Mouse (Mus musculus) forebrain, embryonic 16.5 days (tissue): ENCODE results near the gene Pold4. TPM values are rescaled to one million over a fixed set of nuclear protein-coding genes. Genes with fewer than 3 reads are reported as not detected.

Experiments
- ATAC-seq: fragments of 200-750 bp; cut with Nextera tagmentation; 2 replicates; pipeline ENCODE4 v1.8.0; 2017; ENCODE audit warnings: mild to moderate bottlenecking, moderate library complexity
- H3K27ac ChIP-seq: fragments of 300-500 bp; sonication (generic); 2 replicates; pipeline ENCODE4 v1.5.1; 2014; ENCODE audit warnings: low read length, control low read depth
- H3K27me3 ChIP-seq: fragments of 300-500 bp; sonication (generic); replicated peaks from 2 replicates; pipeline ENCODE4 v1.6.1; 2014; ENCODE audit warnings: low read length; ENCODE audit not compliant: control insufficient read depth, insufficient read depth
- H3K36me3 ChIP-seq: fragments of 300-500 bp; sonication (generic); 2 replicates; pipeline ENCODE4 v1.6.1; 2014; ENCODE audit not compliant: control insufficient read depth, insufficient read depth
- H3K4me1 ChIP-seq: fragments of 300-500 bp; sonication (generic); replicated peaks from 2 replicates; pipeline ENCODE4 v1.6.1; 2014; ENCODE audit warnings: low read length; ENCODE audit not compliant: control insufficient read depth, insufficient read depth
- H3K4me2 ChIP-seq: fragments of 300-500 bp; sonication (generic); 2 replicates; pipeline ENCODE4 v1.6.1; 2014; ENCODE audit warnings: mild to moderate bottlenecking, low read length, control low read depth
- H3K4me3 ChIP-seq: fragments of 300-500 bp; sonication (generic); replicated peaks from 2 replicates; pipeline ENCODE4 v1.5.1; 2014; ENCODE audit warnings: mild to moderate bottlenecking, low read length, control low read depth
- H3K9ac ChIP-seq: fragments of 300-500 bp; sonication (generic); replicated peaks from 2 replicates; pipeline ENCODE4 v1.6.1; 2014; ENCODE audit warnings: low read depth, low read length, control low read depth
- H3K9me3 ChIP-seq: fragments of 300-500 bp; sonication (generic); 2 replicates; pipeline ENCODE4 v1.6.1; 2016; ENCODE audit warnings: low read length; ENCODE audit not compliant: control insufficient read depth
- WGBS: fragments of 180-500 bp; shearing (Covaris S2); extraction: QIAGEN DNeasy Blood & Tissue Kit; methylation state at CpG from one replicate; pipeline ENCODE4 v1.1.7; 2014; 5-methylcytosine and 5-hydroxymethylcytosine counted together
- polyA plus RNA-seq: library from polyadenylated mRNA; unstranded; fragments of >200 nt; fragmentation: Nextera tagmentation; extraction: Ambion mirVana; gene quantifications from 2 replicates; pipeline ENCODE4 v1.2.1, GENCODE M21; 2015

Pold4 gene
- polyA plus RNA-seq, 1 experiment from 2014 or later: 21.9 TPM

DNA sequence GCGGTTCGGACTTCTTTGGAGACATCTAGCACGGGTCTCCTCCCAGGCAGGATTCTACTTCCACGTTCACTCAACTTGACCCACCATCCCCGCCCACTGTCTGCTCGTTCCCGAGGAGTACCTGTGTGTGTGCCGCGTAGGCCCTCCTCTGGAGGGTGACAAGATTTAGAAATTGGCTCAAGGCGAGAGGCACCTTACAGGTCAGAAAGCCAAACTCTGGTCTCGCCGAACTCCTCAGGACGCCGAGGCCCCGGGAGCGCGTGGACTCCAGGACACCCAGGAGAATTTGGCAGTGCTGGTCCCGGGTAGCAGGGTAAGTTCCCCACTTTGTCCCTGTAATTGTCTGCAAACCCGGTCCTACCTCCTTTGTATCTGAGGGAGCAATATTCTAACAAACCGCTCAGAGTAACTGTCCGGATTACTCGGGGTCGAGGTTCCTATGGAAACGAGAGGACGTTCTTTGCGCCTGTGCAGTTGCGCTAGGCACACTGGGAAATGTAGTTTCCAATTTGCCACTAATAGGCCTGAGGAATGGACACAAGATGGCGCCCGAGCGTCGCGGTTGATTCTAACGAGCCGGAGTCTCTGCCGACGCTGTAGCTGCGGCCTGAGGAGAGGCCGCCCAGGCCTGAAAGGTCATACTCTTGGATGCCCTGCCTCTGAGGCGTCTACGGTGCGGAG lies 25.7 kb downstream of the Pold4 start:
- Histone ChIP-seq H3K27ac (no peak overlapping the region), H3K9ac (peak overlapping the region; percentile 59), H3K36me3 (no peaks in the 10 kb centered on the region), H3K4me2 (peak overlapping the region; percentile 92), H3K4me1 (peaks cover 9% of the 10 kb centered on the region), H3K4me3 (peak overlapping the region; percentile 54), H3K27me3 (no peaks in the 10 kb centered on the region), H3K9me3 (no peaks in the 10 kb centered on the region)
- ATAC-seq: peak; percentile 94
- under 1% methylated on average over 41 of the region's 41 CpGs for WGBS

DNA sequence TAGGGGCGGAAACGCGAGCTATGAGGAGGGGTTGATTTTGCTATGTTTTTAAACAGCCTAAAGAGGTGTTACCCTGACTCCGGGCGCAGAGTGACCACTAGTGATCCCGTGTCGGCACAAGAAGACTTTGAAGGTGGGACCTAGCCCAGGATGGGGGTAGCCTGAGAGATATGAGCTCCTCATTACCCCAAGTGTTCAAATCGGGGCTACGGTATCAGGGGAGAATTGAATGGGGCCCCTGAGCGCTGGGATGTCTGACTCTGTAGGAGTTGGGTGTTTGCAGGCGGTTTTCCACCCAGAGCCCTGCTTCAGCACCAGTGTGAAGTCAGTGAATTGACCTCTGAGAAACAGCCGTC lies 26.2 kb downstream of the Pold4 start:
- Histone ChIP-seq H3K4me2 (peak overlapping the region; percentile 92), H3K27ac (no peak overlapping the region), H3K27me3 (no peaks in the 10 kb centered on the region), H3K9me3 (no peaks in the 10 kb centered on the region), H3K9ac (peak overlapping the region; percentile 59), H3K4me3 (peak overlapping the region; percentile 54), H3K4me1 (peaks cover 9% of the 10 kb centered on the region), H3K36me3 (no peaks in the 10 kb centered on the region)
- no peak for ATAC-seq
- WGBS: 20% methylated on average over 12 of the region's 12 CpGs

DNA sequence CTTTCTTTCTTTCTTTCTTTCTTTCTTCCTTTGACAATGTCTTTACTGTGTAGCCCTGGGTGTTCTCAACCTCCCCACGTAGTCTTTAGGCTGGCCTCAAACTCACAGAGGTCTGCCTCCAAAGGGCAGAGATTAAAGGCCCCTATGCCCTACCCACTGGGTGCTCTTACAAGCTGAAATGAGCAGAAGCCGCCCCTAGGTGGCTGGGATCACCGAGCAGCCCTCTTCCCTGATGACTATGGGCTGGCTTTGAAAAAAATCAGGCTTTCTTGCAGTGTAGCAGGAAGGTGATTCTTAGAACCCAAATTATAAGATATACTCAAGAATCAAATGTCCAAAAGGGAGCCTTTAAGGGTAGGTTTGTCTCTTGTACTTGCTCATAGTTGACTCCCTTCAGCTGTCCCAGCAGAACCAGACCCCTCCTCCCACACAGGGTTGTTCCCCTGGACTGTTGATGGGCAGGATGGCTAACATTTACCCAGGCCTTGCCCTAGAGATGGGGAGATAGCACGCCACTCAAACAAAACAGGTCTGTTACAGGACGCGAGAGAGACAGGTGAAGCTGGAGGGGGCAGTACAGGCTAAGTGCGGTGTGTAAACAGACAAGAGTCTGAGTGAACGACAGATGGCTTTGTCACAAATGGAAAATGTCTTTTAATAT lies 29.5 kb downstream of the Pold4 start:
- Histone ChIP-seq H3K4me1 (peaks cover 9% of the 10 kb centered on the region), H3K27ac (no peak overlapping the region), H3K4me2 (no peak overlapping the region), H3K9me3 (no peaks in the 10 kb centered on the region), H3K4me3 (no peak overlapping the region), H3K36me3 (no peaks in the 10 kb centered on the region), H3K9ac (no peak overlapping the region), H3K27me3 (no peaks in the 10 kb centered on the region)
- 51% methylated on average over 8 of the region's 8 CpGs for WGBS
- ATAC-seq: no peak

DNA sequence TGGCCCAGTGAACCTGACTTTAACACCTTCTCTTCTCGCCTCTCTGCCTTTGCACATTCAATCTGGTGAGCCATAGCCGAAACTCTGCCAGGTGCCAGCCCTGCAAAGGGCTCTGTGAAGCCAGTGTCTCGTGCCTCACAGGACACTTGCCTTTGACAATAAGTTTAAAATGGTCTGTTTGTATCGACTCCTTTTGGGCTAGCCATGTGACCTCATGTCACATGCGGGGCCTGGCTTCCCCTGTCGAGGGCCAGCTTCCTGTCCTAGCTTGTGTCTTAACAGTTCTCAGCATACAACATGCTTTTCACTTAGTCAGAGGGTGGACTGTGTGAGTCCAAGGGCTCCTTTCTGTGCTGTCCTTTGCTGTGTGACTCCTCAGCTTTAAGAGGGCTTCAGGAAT lies 31.1 kb downstream of the Pold4 start:
- no peak for ATAC-seq
- Histone ChIP-seq H3K4me2 (no peak overlapping the region), H3K4me1 (peaks cover 3% of the 10 kb centered on the region), H3K27ac (no peak overlapping the region), H3K36me3 (no peaks in the 10 kb centered on the region), H3K9ac (no peak overlapping the region), H3K27me3 (0 out of 2 replicates have a peak, but pooled peaks cover 3% of the 10 kb centered on the region), H3K4me3 (no peak overlapping the region), H3K9me3 (no peaks in the 10 kb centered on the region)
- WGBS: 72% methylated on average over 6 of the region's 6 CpGs

DNA sequence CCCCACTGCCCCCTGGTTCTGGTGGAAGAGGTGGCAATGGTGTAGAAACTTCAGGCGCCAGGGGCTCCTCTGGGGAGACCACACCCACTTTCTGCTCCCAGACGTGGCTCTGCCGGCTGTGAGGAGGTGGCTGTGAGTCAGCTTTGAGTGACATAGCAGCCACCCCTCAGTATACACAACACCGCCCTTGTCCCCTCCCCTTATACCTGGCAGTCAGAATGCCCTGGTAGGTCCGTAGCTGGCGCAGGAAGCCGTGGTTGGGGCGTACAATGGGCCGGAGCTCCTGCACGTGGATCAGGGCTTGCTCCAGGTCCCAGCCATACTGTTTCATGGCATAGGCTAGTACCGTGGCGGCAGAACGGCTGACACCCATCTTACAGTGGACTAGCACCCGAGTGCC lies 32.0 kb downstream of the Pold4 start:
- no peaks in the 10 kb centered on the region for H3K4me1 ChIP-seq
- no peaks in the 10 kb centered on the region for H3K9me3 ChIP-seq
- no peak overlapping the region for H3K4me2 ChIP-seq
- ATAC-seq: no peak
- H3K27me3 ChIP-seq: 0 out of 2 replicates have a peak, but pooled peaks cover 5% of the 10 kb centered on the region
- no peaks in the 10 kb centered on the region for H3K36me3 ChIP-seq
- no peak overlapping the region for H3K27ac ChIP-seq
- no peak overlapping the region for H3K4me3 ChIP-seq
- 69% methylated on average over 14 of the region's 14 CpGs for WGBS
- no peak overlapping the region for H3K9ac ChIP-seq

DNA sequence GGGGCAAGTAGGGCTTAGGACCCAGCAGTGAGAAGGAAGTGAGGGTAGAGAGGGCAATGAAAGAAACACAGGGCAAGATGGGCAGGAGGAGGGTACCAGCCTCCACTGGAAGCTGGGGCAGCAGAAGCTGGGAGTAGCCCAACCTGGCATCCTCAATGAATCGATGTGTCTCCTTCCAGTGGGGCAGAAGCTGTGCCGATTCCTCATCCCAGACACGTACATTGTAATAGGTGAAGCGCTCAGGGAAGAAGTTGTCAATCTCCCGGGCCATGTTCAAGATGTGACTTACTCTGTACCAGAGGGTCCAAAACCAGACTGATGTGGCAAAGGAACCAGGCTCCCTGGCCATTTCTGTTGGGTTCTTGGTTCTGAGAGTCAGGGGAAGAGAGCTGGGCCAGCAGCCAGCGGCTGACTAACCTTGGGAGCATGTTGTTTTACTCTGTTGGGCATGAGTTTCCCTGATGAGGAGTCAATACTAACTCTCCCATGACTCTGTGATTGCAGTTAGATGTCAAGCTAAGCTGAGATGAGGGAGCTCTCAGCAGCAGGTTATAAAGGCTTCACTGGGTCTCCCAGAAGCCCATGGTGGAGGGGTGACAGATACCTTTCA lies 32.6 kb downstream of the Pold4 start:
- no peak overlapping the region for H3K4me2 ChIP-seq
- no peaks in the 10 kb centered on the region for H3K36me3 ChIP-seq
- H3K27ac ChIP-seq: no peak overlapping the region
- no peak for ATAC-seq
- H3K27me3 ChIP-seq: 0 out of 2 replicates have a peak, but pooled peaks cover 5% of the 10 kb centered on the region
- no peaks in the 10 kb centered on the region for H3K9me3 ChIP-seq
- H3K9ac ChIP-seq: no peak overlapping the region
- 95% methylated on average over 6 of the region's 6 CpGs for WGBS
- H3K4me1 ChIP-seq: 0 out of 2 replicates have a peak, but pooled peaks cover 5% of the 10 kb centered on the region
- H3K4me3 ChIP-seq: no peak overlapping the region

DNA sequence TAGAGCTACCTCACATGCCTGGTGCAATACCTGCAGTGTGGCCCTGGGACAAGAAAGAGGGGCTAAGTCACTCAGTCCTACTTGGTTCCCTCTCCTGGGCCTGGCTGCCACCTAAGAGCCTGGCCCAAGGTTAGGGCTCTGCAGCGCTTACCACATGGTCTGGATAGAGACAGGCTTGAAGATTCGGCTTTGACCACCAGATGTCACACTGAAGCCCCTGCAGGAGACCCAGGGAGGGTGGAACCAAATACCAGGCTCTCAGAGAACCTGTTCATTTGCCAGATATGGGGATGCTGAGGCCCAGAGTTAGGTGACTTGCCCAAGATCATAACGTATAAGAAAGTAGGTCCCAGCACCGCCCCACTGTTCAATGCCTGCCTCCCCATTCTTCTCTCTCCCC lies 34.3 kb downstream of the Pold4 start:
- Histone ChIP-seq H3K4me1 (0 out of 2 replicates have a peak, but pooled peaks cover 5% of the 10 kb centered on the region), H3K9ac (no peak overlapping the region), H3K4me2 (no peak overlapping the region), H3K9me3 (no peaks in the 10 kb centered on the region), H3K27me3 (peaks cover 9% of the 10 kb centered on the region; the same call in 1 of the 2 replicates), H3K4me3 (no peak overlapping the region), H3K36me3 (no peaks in the 10 kb centered on the region), H3K27ac (no peak overlapping the region)
- 64% methylated on average over 4 of the region's 4 CpGs for WGBS
- ATAC-seq: no peak

DNA sequence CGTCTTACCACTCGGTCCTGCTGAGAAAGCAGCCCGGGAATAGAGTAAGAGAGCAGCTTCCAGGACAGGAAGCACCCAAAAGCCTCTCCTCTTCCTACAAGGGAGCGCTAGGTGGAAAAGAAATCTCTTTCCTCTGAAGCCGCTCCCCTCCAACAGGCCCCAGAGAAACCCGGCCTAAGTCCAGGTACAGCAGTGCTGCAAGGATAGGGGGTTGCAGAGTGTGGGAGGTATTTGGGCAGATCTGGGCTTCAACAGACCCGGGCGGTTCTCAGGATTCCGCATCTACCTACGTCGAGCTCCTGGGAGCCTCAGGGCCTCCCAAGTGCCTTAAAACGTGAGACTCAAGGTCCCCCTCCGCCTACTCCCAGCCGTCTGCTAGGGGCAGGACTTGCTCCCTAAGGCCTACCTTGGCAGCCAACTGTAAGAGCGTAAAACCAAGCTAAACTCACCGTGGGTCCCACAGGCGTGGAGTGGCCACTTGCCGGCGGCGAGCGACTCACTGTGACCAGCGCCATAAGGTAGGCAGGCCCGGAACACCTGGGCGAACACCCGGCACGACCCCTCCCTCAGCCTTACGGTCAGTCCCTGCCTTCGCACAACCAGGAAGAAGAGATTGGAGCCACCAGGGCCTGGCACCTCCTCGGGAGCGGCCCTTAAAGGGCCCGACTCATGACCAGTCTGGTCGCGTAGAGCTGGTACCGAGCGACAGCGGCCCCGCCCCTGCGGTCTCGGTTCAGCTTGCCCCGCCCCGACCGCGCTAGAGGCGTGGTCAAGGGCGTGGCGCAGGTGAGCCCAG lies 37.1 kb downstream of the Pold4 start, which contains the start of gene Ssh3:
Ssh3 (minus strand) TSS at position 615 of the 796 bp plus-strand sequence.
- 6% methylated on average over 46 of the region's 46 CpGs for WGBS
- 0 out of 2 replicates have a peak, but pooled peaks cover 5% of the 10 kb centered on the region for H3K4me1 ChIP-seq
- ATAC-seq: peak; percentile 49; the same call in 1 of the 2 replicates
- H3K36me3 ChIP-seq: no peaks in the 10 kb centered on the region
- peak within 1 kb of the TSS; percentile 34 for H3K4me3 ChIP-seq
- H3K9me3 ChIP-seq: no peaks in the 10 kb centered on the region
- no peak within 1 kb of the TSS for H3K27ac ChIP-seq
- H3K4me2 ChIP-seq: peak within 1 kb of the TSS; percentile 50
- peaks cover 9% of the 10 kb centered on the region; the same call in 1 of the 2 replicates for H3K27me3 ChIP-seq
- H3K9ac ChIP-seq: peak within 1 kb of the TSS; percentile 49

DNA sequence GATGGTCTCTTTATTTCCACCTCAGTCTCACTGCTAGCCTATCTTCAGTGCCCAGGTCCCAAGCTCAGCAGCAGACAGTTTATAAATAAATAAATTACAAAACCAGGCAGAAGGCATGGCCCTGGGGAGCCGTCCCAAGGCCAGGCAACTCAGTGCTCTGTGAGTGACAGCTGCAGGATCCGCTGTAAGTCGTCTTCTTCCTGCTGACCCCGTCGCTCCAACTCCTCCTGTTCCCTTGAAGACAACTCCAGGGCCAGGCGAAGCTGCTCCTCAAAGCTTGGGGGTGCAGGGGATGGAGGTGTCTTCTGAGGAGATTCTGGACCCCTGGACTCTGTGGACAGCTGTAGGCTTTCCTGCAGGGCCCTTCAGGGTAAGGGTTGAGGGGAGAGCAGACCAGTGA lies 38.5 kb downstream of the Pold4 start:
- 0 out of 2 replicates have a peak, but pooled peaks cover 5% of the 10 kb centered on the region for H3K4me1 ChIP-seq
- H3K9ac ChIP-seq: no peak overlapping the region
- ATAC-seq: no peak
- no peak overlapping the region for H3K4me3 ChIP-seq
- 76% methylated on average over 6 of the region's 6 CpGs for WGBS
- no peaks in the 10 kb centered on the region for H3K36me3 ChIP-seq
- peaks cover 9% of the 10 kb centered on the region; the same call in 1 of the 2 replicates for H3K27me3 ChIP-seq
- no peak overlapping the region for H3K4me2 ChIP-seq
- H3K9me3 ChIP-seq: no peaks in the 10 kb centered on the region
- H3K27ac ChIP-seq: no peak overlapping the region
